Mouse (Mus musculus) spleen, adult 2 months (tissue): ENCODE data around the gene Zfp385b.

Source experiments
- CTCF ChIP-seq: fragments of 200-500 bp; IDR thresholded peaks from 2 replicates; pipeline ENCODE4 v1.5.1; 2011; ENCODE audit warnings: mild to moderate bottlenecking, inconsistent platforms; ENCODE audit not compliant: insufficient read depth, insufficient read length, insufficient replicate concordance; ENCODE audit errors: extremely low read depth
- POLR2A ChIP-seq: fragments of 200-500 bp; IDR thresholded peaks from 2 replicates; pipeline ENCODE4 v1.6.1; 2011; ENCODE audit warnings: low read depth, low read length, inconsistent platforms

DNA sequence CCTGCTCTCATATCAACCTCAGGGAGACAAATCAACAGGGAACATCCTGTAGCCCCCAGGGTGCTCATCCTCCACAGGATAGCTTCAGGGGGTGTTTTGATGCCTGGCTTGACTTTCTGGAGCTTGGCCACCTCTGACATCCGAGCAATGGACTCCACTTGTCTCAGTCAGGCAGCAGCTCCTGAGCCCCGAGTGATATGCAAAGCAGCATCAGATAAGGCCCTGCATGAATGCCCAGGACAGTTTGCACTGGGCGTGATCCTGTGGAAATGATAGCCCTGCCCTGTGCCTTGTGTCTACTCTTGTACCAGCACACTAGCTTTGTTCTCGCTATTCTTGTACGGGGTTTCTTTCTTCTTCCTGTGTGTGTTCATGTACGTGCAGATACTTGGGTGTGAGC lies 303.8 kb downstream of the Zfp385b start:
- TF ChIP-seq POLR2A (no peak), CTCF (no peak)
